Mouse (Mus musculus) retina, postnatal 7 days (tissue): ENCODE data around the gene Ip6k1.
"Not testable (repeated sequence)": the region's sequence is repeated elsewhere in the genome, so short reads cannot be mapped to it uniquely, and the experiment has no call there.

Experiments used
- DNase-seq: peaks from one replicate; pipeline ENCODE4 v3.0.0-alpha.2; 2012; ENCODE audit warnings: low read depth, low spot score

The Ip6k1 gene

DNA sequence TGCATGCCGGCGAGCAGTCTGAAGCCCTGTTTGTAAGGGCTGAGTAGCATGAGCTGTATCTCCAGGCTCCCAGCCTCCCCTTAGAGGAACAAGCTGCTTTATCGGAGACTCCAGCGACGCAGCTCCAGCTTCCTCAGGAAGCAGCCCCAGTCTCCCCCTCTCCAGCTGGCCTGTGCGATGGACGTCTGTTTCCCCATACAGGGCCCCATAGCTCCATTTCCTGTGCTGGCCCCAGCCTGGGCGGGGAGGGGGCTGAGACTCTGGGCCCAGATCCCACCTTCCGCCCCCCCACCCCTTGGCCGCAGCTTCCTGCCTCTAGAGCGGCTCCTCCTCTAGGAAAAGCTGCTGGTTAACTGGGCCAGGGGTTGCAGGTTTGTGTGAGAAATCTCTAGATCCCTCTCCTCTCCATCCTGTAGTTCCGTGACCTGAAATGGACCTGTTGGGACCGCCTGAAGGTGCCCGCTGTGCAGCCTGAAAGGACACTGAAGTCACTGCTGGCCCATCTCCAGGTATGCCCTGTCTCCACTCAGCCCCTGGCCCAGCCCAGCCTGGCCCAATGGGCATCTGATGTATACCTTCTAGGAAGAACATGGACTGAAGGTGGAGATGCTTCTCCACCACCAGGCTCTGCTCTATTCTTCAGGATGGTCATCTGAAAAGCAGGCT, 19.5 kb upstream of the Ip6k1 start, which contains the start of gene Gm20661:
Gene Gm20661, plus strand, starts transcription at position 378 of the 666 bp plus-strand sequence.
- DNase-seq = no peak

DNA sequence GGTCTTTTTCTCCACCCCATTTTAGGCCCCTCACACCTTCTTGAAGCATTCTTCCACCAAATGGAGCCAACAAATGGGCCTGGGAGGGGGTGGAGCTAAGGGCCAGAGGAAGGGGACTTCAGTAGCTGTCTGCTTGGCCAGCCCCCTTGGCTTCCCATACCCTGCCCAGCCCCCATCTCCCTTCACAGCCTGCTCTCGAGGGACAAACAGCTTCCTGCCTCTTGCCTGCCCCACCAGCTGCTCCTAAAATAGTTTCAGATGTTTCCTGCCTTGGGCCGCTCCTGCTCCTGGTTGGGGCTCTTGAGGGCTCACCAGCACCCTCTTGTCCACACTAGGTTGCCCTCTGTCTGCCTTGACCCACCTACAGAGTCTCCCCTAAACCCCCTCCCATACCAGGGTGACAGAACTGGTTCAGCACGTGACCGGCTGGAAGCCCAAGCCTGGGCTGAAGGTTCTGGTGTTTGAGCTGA, 18.8 kb upstream of the Ip6k1 start:
- DNase-seq = no peak

DNA sequence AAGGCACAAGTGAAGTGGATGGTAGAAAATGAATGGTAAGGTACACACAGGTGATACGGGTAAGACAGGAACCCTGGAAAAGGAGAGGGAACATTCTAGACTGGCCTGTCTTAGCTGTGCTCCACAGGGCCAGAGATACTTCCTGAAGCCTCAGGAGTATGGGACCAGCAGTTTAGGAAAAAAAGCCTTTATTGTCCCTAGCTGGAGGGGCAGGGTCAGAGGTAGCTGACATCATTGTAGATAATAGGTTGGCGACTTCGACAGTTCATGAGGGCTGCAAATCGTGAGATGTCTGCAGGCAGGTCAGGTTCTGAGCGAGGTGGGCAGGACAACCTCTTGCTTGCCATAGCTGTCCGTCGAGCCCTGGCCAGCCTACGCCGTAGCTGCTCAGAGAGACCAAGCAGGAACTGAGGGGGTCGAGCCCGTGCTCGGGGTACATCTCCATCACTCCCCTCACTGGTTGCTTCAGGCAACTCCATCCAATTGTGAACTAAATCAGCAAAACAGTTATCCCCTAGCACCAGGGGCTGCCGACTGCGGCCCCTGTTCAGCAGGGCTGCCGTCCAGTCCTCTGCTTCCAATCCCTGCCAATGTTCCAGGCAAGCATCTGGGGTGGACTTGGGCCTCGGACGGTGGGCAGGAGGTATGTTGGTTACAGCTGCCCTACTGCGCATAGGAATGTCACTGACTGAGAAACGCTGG, 18.1 kb upstream of the Ip6k1 start:
- DNase-seq = no peak

DNA sequence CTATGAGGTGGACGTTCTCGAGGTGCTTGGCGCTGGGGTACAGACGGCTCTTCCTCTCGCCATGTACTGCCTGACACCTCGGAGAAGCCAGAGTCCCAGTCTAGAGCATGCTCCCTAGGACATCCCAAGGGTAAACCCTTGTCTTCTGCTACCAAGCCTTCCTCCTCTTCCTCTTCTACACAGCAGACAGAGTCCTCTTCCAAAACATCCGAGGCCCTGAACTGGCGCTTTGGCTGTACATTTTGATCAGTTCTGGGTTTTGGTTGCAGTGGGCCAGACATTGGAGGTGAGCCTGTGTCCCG, 17.6 kb upstream of the Ip6k1 start:
- no peak for DNase-seq

DNA sequence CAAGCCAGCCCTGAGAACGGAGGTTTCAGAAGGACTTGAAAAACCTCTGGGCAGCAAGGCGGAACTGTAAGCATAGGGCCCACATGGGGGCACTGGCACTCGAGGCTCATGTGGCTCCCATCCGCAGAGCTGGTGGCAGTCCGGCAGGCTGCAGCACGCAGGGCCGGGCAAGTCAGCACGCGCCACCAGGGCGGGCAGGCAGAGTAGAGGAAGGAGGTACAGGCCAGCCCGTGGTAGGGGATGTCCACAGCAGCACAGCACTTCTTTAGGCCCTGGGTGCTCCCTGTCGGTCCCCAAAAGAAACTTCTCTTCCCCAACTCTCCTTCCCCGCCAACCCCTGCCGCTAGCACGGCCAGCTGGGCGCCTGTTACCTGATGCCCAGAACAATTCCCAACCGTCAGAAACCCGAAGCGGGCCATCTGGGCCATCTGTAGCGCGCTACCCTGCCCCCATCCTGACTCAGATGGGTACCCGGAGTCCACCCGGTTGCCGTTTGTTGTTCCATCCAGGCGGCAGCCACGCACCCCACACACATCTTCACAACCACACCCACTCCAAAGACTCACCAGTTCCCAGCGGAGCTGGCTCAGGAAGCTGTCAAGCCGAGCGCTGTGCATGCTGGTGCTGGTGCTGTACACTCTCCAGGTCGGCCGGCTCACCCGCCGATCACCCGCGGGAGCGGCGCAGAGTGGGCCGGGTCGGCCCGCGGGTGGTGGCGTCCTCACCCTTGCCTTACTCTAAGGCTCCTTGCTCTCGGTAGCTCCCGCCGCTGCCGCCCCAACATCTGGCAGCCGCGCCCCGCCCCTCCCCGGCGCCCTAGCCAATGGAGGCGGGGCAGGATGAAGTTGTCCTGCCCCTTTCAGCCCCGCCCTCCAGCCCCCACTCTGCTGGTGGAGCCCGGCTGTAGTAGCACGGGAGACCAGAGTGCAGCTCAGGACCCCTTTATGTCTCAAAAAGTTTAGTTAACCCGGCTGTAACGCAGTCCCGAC, 16.9 kb upstream of the Ip6k1 start, which contains the start of gene Inka1:
Gene Inka1, minus strand, starts transcription at position 749 of the 989 bp plus-strand sequence.
- no peak for DNase-seq

DNA sequence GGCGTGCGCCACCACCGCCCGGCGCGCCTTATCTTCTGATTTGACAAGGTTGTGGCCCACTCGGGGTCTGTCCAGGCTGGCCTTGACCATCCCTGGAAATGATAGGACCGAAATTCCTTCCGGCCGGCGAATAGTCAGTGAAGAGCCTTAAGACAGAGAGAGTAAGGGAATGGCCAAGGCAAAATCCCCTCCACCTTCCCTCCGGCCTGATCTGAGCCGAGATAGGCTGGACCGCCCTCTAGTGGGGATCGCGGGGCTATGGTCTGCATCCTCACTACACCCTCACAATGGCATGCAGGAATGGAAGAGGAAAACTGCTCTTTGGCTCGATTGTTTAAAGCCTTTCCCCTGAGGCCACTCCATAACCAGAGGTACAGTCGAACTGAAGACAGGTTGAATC, 15.9 kb upstream of the Ip6k1 start:
- DNase-seq = no peak

DNA sequence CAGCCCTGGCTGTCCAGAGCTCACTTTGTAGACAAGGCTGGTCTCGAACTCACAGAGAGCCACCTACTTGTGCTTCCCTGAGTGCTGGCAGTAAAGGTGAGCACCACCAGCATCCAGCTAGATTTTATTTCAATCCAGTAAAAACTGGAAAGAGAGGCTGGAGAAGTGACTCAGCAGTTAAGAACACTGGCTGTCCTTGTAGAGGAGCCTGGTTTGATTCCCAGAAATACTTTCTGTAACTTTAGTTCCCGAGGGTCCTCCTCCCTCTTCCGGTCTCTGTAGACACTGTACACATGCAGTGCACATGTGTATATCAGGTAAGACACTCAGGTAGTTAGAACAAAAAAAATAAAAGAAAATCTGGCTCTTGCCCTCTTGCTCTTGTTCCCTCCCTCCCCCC, 14.4 kb upstream of the Ip6k1 start:
- no peak for DNase-seq

DNA sequence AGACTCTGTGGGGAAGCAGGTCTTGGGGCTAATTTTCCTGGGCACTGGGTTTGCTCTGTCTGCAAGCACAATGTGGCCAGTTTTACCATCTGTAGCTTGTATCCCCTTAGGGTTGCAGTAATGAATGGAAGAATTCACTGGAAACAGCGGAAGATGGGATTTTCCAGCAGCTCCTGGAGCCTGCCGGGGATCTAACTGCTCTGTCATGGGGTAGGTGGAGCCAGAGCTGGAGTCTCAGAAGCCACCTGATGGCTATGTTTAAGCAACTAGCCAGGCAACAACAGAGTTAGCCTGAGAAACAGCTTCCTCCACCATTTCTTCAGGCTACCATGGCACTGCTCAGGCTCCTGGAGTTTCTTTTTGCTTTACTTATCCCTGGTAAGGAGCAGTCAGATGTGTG, 10.1 kb upstream of the Ip6k1 start, which contains the start of gene Cdhr4:
Gene Cdhr4, plus strand, starts transcription at position 301 of the 400 bp plus-strand sequence.
- DNase-seq = no peak

DNA sequence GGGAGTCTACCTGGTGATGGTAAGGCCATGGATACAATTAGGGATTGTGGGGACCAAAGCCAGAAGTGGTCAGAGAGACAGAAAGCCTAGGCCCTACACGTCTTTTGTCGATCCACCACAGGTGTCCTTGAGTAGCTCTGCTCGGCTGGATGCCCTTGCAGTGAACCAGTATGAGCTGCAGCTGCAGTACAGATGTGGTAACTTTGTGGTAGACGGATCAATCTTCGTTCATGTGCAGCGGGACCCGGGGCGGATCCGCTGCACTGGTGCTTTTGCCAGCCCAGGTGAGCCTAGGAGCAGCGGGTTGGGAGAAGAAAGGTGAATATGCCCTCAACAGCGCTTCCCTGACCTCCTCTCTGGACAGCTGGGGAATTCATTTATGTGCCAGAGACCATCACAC, 9.3 kb upstream of the Ip6k1 start:
- no peak for DNase-seq

DNA sequence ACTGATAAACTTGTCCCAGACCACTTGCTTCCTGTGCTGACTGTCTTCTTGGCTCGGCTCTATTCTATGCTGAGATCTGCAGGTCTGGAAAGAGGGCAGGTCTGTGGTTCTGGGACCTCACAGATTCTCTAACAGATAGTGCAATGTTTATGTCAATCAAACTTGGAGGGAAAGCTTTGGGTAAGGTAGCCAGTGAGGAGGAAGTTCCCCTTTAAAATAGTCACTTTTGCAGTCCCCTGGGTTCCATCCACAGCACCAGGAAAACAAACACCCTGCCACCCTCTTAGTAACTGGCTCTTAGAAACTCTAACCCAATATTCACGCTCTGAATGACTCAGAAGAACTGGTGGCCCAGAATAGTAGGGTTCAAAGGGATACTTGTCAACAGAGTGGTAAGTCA, 7.8 kb upstream of the Ip6k1 start:
- DNase-seq = no peak

DNA sequence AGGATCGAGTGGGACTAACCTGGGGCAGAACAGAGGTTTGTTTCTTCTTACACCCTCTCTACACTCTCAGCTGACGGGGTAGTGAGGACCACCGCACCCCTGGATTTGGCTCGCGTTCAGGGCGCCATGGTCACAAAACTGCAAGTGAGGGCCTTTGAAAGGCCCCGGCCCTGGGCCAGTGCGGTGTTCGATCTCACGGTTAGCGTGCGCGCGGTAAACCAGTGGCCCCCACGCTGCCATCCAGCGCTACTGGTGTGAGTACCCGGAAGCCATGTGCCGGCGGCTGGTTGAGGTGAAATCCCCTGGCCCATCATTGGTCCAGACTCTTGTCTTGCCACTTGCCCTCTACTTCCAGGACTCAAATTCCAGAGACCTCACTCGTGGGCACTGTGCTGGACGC, 6.8 kb upstream of the Ip6k1 start:
- DNase-seq = no peak

DNA sequence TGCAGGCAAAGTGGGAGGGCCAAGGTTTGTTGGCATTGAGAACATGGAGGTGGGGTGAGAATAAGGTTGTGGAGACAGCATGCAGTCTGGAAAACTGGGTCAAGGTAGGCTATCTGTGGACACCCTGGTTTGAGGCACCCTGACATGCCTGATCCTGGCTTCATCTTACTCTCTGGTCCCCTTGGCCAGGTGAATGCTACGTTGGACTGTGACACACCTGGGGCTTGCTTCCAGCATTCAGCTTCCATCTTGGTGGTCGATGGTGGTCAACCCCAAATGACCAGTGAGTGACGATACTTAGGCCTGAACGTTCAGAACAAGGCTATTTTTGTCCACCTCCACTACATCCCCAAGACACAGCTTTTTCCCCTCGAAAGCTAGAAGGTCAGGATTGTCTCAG, 6.3 kb upstream of the Ip6k1 start, which contains the start of gene Gm20662:
Gene Gm20662, plus strand, starts transcription at position 301 of the 400 bp plus-strand sequence.
- no peak for DNase-seq

DNA sequence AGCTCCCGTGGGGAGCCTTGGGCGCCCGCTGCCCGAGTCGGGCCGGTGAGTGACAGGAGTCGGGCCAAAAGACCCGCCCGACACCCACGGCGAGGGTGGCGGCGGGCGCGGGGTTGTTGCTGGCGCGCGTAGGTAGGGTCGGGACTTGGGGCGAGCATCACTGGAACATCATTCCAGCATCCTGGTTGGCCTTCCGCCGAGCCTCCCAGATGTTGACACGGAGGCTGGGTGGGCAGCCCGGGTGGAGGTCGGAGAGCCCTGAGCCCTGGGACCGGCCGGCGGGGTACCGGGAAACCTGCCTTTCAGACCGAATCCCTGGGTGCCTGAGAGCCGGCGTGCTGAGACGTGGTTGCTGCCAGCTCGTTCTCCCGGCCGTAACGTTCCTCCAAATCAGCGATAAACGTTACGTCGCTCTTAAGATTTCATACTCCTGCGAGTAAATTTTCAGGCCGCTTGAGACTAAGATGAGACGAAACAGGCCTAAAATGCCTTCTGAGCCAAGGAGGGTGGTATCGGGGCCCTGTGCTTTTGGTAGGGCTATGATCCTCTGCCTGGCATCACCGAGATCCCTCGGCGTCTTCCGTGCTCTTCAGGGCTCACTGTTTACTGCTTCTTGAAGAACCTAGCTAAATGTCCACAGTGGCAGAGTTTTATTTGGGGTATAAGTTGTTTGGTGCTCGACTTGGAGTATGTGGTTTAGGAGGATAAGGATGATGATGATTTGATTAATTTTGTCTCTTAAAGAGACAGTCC, 653 bp downstream of the Ip6k1 start:
- no peak for DNase-seq

DNA sequence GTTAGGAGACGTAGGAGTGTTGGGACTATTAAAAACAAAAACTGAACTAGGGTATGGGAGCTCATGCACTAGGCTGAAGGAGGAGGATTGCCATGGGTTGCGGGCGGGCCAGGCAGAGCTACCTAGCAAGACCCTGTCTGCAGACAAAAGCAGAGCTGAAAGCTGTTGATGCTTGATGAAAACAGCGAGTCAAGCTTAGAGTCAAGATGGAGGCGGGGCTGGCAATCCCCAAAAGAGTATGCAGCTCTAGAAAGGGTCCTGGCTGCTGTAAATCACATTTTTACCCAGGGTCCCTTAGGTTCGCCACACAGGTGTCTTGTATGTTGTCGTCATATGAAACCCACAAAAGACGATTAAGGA, 1.2 kb downstream of the Ip6k1 start:
- DNase-seq = no peak

DNA sequence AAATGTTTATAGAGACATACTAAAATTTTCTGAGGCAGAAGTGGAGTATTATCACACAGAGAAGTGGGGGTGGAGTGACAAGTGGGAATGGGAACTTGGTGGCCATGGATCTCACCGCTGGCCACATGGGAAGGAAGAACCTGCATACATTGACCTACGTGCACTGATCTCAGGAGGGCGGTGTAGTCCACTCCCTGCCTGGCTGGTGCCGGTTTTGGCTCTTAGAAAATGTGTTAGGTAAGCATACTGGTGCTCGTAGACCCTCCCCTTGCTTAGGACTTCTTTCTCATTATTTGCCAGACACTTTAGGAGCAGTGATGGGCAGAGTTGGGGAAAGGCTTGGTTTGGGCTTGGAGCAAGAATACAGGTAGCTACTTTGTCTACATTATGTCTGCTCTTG, 5.7 kb downstream of the Ip6k1 start:
- DNase-seq = no peak

DNA sequence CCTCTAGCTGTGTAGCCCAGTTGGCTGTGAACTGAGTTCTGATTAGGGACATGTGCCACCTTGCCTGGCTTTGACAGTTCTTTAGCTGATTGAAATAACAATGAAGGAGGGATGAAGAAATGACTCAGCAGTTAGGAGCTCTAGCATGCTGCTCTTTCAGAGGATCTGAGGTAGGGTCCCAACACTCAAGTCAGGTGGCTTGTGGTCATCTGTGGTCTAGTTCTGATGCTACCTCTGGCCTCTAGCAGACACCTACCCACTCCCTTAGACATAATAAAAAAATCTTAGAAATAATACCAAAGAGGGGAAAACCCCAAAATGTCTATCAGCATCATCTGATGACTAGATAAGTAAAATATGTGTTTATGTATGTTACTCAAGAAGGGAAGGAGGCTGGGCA, 8.1 kb downstream of the Ip6k1 start:
- DNase-seq = no peak

DNA sequence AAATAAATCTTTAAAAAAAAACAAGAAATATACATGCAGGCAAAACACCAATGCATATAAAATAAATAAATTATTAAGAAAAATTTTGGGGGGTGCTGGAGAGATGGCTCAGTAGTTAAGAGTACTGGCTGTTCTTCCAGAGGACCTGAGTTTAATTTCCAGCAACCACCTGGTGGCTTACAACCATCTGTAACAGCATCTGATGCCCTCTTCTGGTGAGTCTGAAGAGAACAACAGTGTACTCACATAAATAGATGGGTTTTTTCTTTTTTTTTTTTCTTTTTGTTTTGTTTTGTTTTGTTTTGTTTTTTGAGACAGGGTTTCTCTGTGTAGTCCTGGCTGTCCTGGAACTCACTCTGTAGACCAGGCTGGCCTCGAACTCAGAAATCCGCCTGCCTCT, 11.3 kb downstream of the Ip6k1 start:
- DNase-seq = not testable (repeated sequence)

DNA sequence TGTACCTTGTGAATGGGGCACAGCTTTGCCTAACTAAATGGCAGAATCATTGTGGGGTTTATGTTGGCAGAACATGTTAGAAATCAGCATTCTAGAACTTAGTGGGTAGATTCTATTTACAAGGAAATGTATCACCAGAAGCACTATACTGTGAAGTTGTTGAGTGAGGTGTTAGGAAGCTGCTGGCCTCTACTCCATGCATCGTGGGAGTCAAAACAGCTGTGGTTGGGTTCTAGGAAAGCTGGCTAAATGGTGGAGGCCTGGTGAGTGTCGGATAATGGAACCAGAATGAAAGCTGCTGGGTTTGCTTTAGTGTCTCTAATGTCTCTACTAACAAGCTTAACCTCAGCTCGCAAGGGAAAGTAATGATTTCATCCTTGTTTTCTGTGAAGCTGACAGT, 14.8 kb downstream of the Ip6k1 start:
- no peak for DNase-seq

DNA sequence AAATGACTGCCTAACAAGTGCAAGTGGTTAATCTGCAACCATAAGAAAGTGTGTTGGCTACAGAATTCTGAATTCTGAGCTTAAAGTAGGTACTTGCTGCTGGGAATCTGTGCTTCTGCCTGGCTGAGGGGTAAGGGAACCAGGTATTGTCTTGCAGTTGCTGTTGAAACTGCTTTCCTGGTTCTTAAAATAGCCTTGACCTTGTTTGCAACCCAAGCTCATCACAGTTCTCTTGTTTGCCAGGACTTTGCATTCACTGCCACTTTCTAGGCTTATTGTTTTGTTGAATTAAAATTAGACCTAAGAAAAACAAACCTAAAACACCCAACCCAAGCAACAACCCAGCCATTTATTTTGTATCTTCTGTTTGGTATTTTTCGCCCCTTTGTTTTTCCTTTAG, 18.4 kb downstream of the Ip6k1 start:
- no peak for DNase-seq

DNA sequence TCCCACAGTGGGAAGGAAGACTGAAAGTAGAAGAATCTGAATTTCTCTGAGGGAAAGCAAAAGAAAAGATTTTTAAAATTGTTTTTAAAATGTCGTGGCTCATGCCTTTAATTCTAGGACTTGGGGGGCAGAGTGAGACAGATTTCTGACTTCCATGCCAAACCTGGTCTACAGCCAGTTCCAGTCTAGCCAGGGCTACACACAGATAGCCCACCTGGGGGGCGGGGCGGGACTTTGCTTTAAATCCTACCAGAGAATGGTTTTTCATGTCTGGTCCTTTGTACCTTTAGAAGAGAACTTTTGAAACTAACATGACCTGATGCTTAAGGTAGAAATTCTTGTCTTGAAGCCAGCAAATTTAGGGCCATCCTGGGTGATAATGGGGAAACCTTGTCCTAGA, 20.9 kb downstream of the Ip6k1 start:
- DNase-seq = no peak

DNA sequence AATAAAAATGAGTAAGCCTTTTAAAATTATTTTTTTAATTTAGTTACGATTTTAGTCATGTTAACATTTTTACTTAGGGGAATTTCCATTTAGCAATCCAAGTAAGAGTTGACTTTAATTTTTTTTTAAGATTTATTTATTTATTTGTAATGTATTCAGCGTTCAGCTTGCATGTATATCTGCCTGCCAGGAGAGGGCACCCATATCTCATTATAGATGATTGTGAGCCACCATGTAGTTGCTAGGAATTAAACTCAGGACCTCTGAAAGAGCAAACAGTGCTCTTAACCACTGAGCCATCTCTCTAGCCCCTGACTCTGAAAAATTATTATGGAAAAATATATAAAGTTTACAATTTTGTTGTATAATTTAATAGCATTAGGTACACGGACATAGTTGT, 24.3 kb downstream of the Ip6k1 start:
- no peak for DNase-seq
